Mouse (Mus musculus) midbrain, postnatal 0 days (tissue): ENCODE measurements around the gene Slc25a35. TPM values are rescaled to one million over a fixed set of nuclear protein-coding genes. Genes with fewer than 3 reads are reported as not detected.
A peak's percentile ranks its signal among the peaks of the same experiment; 100 is the strongest.
"Not testable (repeated sequence)": the region's sequence is repeated elsewhere in the genome, so short reads cannot be mapped to it uniquely, and the experiment has no call there.

ENCODE experiments used
- ATAC-seq: fragments of 200-750 bp; cut with Nextera tagmentation; 2 replicates; pipeline ENCODE4 v1.8.0; 2017; ENCODE audit warnings: moderate number of reproducible peaks, mild to moderate bottlenecking, moderate TSS enrichment, moderate library complexity; ENCODE audit not compliant: low FRiP score
- DNase-seq: peaks from one replicate; pipeline ENCODE4 v3.0.0-alpha.2; 2015; ENCODE audit warnings: low spot score
- H3K27ac ChIP-seq: fragments of 300-500 bp; sonication (generic); 2 replicates; pipeline ENCODE4 v1.5.1; 2014; ENCODE audit warnings: low read depth, mild to moderate bottlenecking, low read length, mixed read lengths
- H3K27me3 ChIP-seq: fragments of 300-500 bp; sonication (generic); 2 replicates; pipeline ENCODE4 v1.6.1; 2014; ENCODE audit warnings: low read length, control low read depth, mixed read lengths; ENCODE audit not compliant: insufficient read depth
- H3K36me3 ChIP-seq: fragments of 300-500 bp; sonication (generic); 2 replicates; pipeline ENCODE4 v1.6.1; 2014; ENCODE audit warnings: low read length, control low read depth, mixed read lengths; ENCODE audit not compliant: insufficient read depth
- H3K4me1 ChIP-seq: fragments of 300-500 bp; sonication (generic); 2 replicates; pipeline ENCODE4 v1.6.1; 2014; ENCODE audit warnings: mild to moderate bottlenecking, control low read depth, antibody characterized with exemption, low read length, mixed read lengths; ENCODE audit not compliant: insufficient read depth
- H3K4me2 ChIP-seq: fragments of 300-500 bp; sonication (generic); 2 replicates; pipeline ENCODE4 v1.6.1; 2014; ENCODE audit warnings: low read depth, mild to moderate bottlenecking, low read length, mixed read lengths; ENCODE audit not compliant: poor library complexity, severe bottlenecking
- H3K4me3 ChIP-seq: fragments of 300-500 bp; sonication (generic); 2 replicates; pipeline ENCODE4 v1.5.1; 2014; ENCODE audit warnings: low read depth, mild to moderate bottlenecking, low read length, moderate library complexity
- H3K9ac ChIP-seq: fragments of 300-500 bp; sonication (generic); replicated peaks from 2 replicates; pipeline ENCODE4 v1.6.1; 2014; ENCODE audit warnings: mild to moderate bottlenecking, low read length, moderate library complexity, mixed read lengths; ENCODE audit not compliant: poor library complexity, severe bottlenecking
- H3K9me3 ChIP-seq: fragments of 300-500 bp; sonication (generic); 2 replicates; pipeline ENCODE4 v1.6.1; 2016; ENCODE audit warnings: low read length, control low read depth
- CTCF ChIP-seq: IDR thresholded peaks from 2 replicates; pipeline ENCODE4 v1.5.1; 2016; ENCODE audit warnings: antibody characterized with exemption, mild to moderate bottlenecking
- WGBS: fragments of 180-500 bp; shearing (Covaris S2); extraction: QIAGEN DNeasy Blood & Tissue Kit; methylation state at CpG from one replicate; pipeline ENCODE4 v1.1.7; 2014; 5-methylcytosine and 5-hydroxymethylcytosine counted together
- polyA plus RNA-seq: library from polyadenylated mRNA; unstranded; fragments of >200 nt; fragmentation: Nextera tagmentation; extraction: Ambion mirVana; gene quantifications from 2 replicates; pipeline ENCODE4 v1.2.1, GENCODE M21; 2015
- total RNA-seq: library from RNA; depleted of rRNA; stranded (reverse); fragments of >200 nt; gene quantifications from 2 replicates; pipeline ENCODE4 v1.2.3, GENCODE M21; 2014

The Slc25a35 gene
- total and polyA plus RNA-seq, 2 experiments from 2014 or later: 0.93 to 2.0 TPM

DNA sequence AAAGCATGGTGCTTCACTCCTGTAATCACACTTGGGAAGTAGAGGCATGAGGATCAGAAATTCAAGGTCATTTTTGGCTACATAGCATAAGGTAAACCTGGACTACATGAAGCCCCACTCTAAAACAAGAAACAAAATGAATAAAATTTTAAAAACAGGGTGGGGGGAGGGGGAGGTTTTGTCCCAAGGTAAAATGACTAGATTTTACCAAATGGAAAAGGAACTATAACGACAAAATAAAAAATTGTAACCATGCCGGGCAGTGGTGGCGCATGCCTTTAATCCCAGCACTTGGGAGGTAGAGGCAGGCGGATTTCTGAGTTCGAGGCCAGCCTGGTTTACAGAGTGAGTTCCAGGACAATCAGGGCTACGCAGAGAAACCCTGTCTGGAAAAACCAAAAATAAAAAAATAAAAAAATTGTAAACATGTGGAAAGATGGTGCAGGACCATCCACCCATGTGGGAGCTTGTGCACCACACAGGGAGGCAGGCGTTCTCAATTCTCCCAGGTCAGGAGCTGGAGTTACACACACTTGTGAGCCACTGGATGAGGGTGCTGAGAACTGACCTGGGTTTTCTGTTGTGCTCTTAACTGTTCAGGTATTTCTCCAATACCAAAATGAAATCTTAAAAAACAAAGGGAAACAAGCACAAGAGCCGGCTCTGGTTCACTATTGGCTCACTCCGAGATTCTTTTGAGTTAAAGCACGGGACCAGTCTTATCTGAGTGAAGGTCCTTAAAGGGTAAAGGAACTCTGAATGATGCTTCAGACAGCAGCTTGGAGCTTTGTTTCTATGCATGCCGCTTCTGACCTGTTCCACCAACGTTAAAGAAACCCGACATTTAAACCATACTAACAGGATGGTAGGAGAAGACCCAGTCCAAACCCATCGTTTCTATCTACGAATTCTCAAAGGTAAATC lies 42.7 kb downstream of the Slc25a35 start:
- no peak overlapping the region for H3K4me2 ChIP-seq
- no peaks in the 10 kb centered on the region for H3K4me1 ChIP-seq
- ATAC-seq (no peak), DNase-seq (no peak)
- H3K9ac ChIP-seq: no peak overlapping the region
- TF ChIP-seq CTCF: no peak
- WGBS: 90% methylated on average over 15 of the region's 15 CpGs
- H3K36me3 ChIP-seq: no peaks in the 10 kb centered on the region
- H3K4me3 ChIP-seq: no peak overlapping the region
- no peak overlapping the region for H3K27ac ChIP-seq
- no peaks in the 10 kb centered on the region for H3K9me3 ChIP-seq
- H3K27me3 ChIP-seq: no peaks in the 10 kb centered on the region

GRCm38 (mm10) chr11:69011445-69011844 lies 43.5 kb downstream of the Slc25a35 start:
- DNase-seq, H3K4me1 ChIP-seq, H3K9me3 ChIP-seq, H3K9ac ChIP-seq, H3K27me3 ChIP-seq, ATAC-seq, H3K36me3 ChIP-seq: not testable (repeated sequence)
- H3K4me3 ChIP-seq: peak overlapping the region; percentile 48; the same call in 1 of the 2 replicates
- peak overlapping the region; percentile 94 for H3K27ac ChIP-seq
- peak; percentile 21; the same call in 1 of the 2 replicates for TF ChIP-seq CTCF
- WGBS: 72% methylated on average over 2 of the region's 2 CpGs
- H3K4me2 ChIP-seq: peak overlapping the region; percentile 70

DNA sequence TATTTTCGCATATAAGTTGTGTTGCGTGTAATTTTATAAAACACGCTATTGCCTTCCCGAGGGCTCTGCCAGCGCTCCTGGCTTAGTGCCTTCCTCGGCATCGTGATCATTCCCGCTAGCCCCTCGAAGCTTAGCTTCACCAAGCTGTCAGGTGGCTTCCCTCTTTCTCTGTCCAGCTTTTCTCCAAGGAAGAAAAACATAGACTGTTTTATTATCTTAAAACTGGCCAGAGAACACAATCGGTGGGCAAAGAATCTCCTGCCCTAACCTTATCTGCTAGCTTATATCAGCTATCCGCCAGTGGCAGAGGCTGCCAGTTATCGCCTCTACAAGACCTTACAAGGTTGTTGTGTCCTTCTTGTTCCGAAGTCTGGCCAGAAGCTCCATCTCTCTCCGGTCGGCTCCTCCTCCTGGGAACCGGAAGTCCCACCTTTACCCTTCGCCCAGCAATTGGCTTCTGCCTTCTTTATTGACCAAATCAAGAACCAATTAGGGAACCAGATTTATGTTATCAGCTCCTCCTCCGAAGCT lies 44.2 kb downstream of the Slc25a35 start:
- peak overlapping the region; percentile 70 for H3K9ac ChIP-seq
- peak overlapping the region; percentile 94 for H3K27ac ChIP-seq
- DNase-seq (peak; percentile 96), ATAC-seq (peak; percentile 44; the same call in 1 of the 2 replicates)
- no peaks in the 10 kb centered on the region for H3K9me3 ChIP-seq
- no peak for TF ChIP-seq CTCF
- H3K36me3 ChIP-seq: no peaks in the 10 kb centered on the region
- H3K4me2 ChIP-seq: peak overlapping the region; percentile 70
- 1% methylated on average over 18 of the region's 18 CpGs for WGBS
- peaks cover 5% of the 10 kb centered on the region; the same call in 1 of the 2 replicates for H3K4me1 ChIP-seq
- H3K27me3 ChIP-seq: no peaks in the 10 kb centered on the region
- H3K4me3 ChIP-seq: peak overlapping the region; percentile 48

GRCm38 (mm10) chr11:69015644-69016441 lies 47.9 kb downstream of the Slc25a35 start, which contains the start of gene Ctc1:
TSS of gene Ctc1 (plus strand) at chr11:69015911.
- H3K36me3 ChIP-seq: no peaks in the 10 kb centered on the region
- 3% methylated on average over 38 of the region's 38 CpGs for WGBS
- DNase-seq: peak; percentile 95

DNA sequence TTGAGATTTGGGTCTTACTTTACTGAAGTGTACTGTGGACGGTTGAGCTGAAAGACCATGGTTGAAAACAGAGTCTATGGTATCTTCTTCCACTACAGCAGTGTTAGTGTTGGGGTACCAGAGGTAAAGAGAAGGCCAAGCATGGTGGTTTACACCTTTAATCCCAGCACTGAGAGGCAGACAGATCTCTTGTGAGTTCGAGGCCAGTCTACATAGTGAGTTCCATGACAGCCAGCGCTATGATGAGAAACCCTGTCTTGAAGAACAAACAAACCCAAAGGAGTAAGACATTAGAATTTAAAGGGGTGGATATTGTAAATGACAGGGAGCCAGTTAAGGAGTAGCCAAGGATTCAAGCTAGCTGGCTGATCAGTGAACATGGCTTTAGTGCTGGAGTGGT lies 48.8 kb downstream of the Slc25a35 start:
- Histone ChIP-seq H3K4me3 (peak overlapping the region; percentile 61), H3K36me3 (no peaks in the 10 kb centered on the region), H3K4me2 (peak overlapping the region; percentile 54), H3K9me3 (no peaks in the 10 kb centered on the region), H3K4me1 (peaks cover 6% of the 10 kb centered on the region; the same call in 1 of the 2 replicates), H3K9ac (peak overlapping the region; percentile 71), H3K27ac (peak overlapping the region; percentile 92), H3K27me3 (no peaks in the 10 kb centered on the region)
- TF ChIP-seq CTCF: no peak
- WGBS: 65% methylated on average over 3 of the region's 3 CpGs
- DNase-seq: no peak
- ATAC-seq: no peak

More at GRCm38 (mm10) chr11:69015644-69016441, 47.9 kb downstream of the Slc25a35 start, which contains the start of gene Ctc1:
- Histone ChIP-seq H3K4me1 (peaks cover 6% of the 10 kb centered on the region; the same call in 1 of the 2 replicates), H3K27me3 (no peaks in the 10 kb centered on the region), H3K9ac (peak within 1 kb of the TSS; percentile 71), H3K27ac (peak within 1 kb of the TSS; percentile 92), H3K4me3 (peak within 1 kb of the TSS; percentile 61), H3K4me2 (peak within 1 kb of the TSS; percentile 54), H3K9me3 (no peaks in the 10 kb centered on the region)
- TF ChIP-seq CTCF: peak; percentile 80
- ATAC-seq: peak; percentile 94
